Mouse (Mus musculus) MEL (cell line): ENCODE data around the gene Trpm8. TPM values are rescaled to one million over a fixed set of nuclear protein-coding genes. Genes with fewer than 3 reads are reported as not detected.

Source experiments
- DNase-seq: peaks from one replicate; pipeline ENCODE4 v3.0.0; 2011; ENCODE audit warnings: low read depth, low spot score
- H3K27ac ChIP-seq: 2 replicates; pipeline ENCODE4 v1.5.1; 2012; ENCODE audit warnings: low read depth, mild to moderate bottlenecking, control low read depth, low read length, moderate library complexity; ENCODE audit not compliant: control insufficient read depth
- H3K27me3 ChIP-seq, 2 experiments: fragments of 150-350 bp in 1 of 2; sonication (generic) in 1 of 2; 2 replicates each; pipeline ENCODE4 v1.6.1; 2012; ENCODE audit warnings: low read length in 2 of 2, mild to moderate bottlenecking in 2 of 2, improper control_type of control experiment in 1 of 2, moderate library complexity in 1 of 2; ENCODE audit not compliant: insufficient read depth in 2 of 2, control insufficient read depth in 1 of 2
- H3K36me3 ChIP-seq, 2 experiments: 2 replicates each; pipeline ENCODE4 v1.6.1; 2012 to 2014; ENCODE audit warnings: low read length in 2 of 2, improper control_type of control experiment in 1 of 2, inconsistent platforms in 1 of 2, mild to moderate bottlenecking in 1 of 2; ENCODE audit not compliant: insufficient read depth in 2 of 2, control insufficient read depth in 1 of 2
- H3K4me1 ChIP-seq, 2 experiments: fragments of 150-350 bp in 1 of 2; sonication (generic) in 1 of 2; 2 replicates each; pipeline ENCODE4 v1.6.1; 2012; ENCODE audit warnings: low read length in 2 of 2, improper control_type of control experiment in 1 of 2, mild to moderate bottlenecking in 1 of 2; ENCODE audit not compliant: insufficient read depth in 2 of 2, control insufficient read depth in 1 of 2
- H3K4me3 ChIP-seq, 2 experiments: fragments of 150-350 bp in 1 of 2; sonication (generic) in 1 of 2; 2 replicates each; pipeline ENCODE4 v1.5.1; 2012; ENCODE audit warnings: low read depth in 2 of 2, low read length in 2 of 2, mild to moderate bottlenecking in 2 of 2, moderate library complexity in 2 of 2, control low read depth in 1 of 2, improper control_type of control experiment in 1 of 2; ENCODE audit not compliant: control insufficient read depth in 1 of 2, insufficient read depth in 1 of 2
- H3K79me2 ChIP-seq: 2 replicates; pipeline ENCODE4 v1.6.1; 2012; ENCODE audit warnings: mild to moderate bottlenecking, low read length, moderate library complexity; ENCODE audit not compliant: control insufficient read depth, poor library complexity, insufficient read depth
- H3K9ac ChIP-seq: 2 replicates; pipeline ENCODE4 v1.6.1; 2012; ENCODE audit warnings: low read depth, mild to moderate bottlenecking, control low read depth, low read length, moderate library complexity; ENCODE audit not compliant: control insufficient read depth, poor library complexity, severe bottlenecking
- H3K9me3 ChIP-seq: fragments of 150-350 bp; sonication (generic); replicated peaks from 2 replicates; pipeline ENCODE4 v1.6.1; 2012; ENCODE audit warnings: mild to moderate bottlenecking, low read length, improper control_type of control experiment, moderate library complexity; ENCODE audit not compliant: insufficient read depth
- BHLHE40 ChIP-seq: IDR thresholded peaks from 2 replicates; pipeline ENCODE4 v1.6.1; 2012; ENCODE audit warnings: low read depth, mild to moderate bottlenecking, inconsistent platforms, low read length, improper control_type of control experiment, borderline replicate concordance
- CHD2 ChIP-seq: IDR thresholded peaks from 2 replicates; pipeline ENCODE4 v1.6.1; 2011; ENCODE audit warnings: low read length, improper control_type of control experiment
- CTCF ChIP-seq, 3 experiments: IDR thresholded peaks in 2 of 3; conservative IDR thresholded peaks in 1 of 3; 2 replicates each; pipeline ENCODE4 v1.5.1; 2011 to 2012; ENCODE audit warnings: low read length in 3 of 3, low read depth in 2 of 3, mild to moderate bottlenecking in 2 of 3, improper control_type of control experiment in 1 of 3, inconsistent platforms in 1 of 3, mixed read lengths in 1 of 3, moderate library complexity in 1 of 3; ENCODE audit not compliant: control insufficient read depth in 1 of 3, insufficient read depth in 1 of 3, poor library complexity in 1 of 3, severe bottlenecking in 1 of 3
- E2F4 ChIP-seq: IDR thresholded peaks from 2 replicates; pipeline ENCODE4 v1.6.1; 2011; ENCODE audit warnings: low read depth, low read length, improper control_type of control experiment, borderline replicate concordance
- ELF1 ChIP-seq: IDR thresholded peaks from 2 replicates; pipeline ENCODE4 v1.6.1; 2014; ENCODE audit warnings: low read depth, mild to moderate bottlenecking, inconsistent platforms, low read length, improper control_type of control experiment, moderate library complexity
- EP300 ChIP-seq, 2 experiments: IDR thresholded peaks; 2 replicates each; pipeline ENCODE4 v1.6.1; 2011; ENCODE audit warnings: improper control_type of control experiment in 2 of 2, low read length in 2 of 2, low read depth in 1 of 2, mild to moderate bottlenecking in 1 of 2
- ETS1 ChIP-seq: IDR thresholded peaks from 2 replicates; pipeline ENCODE4 v1.6.1; 2012; ENCODE audit warnings: low read depth, mild to moderate bottlenecking, inconsistent platforms, low read length, improper control_type of control experiment, moderate library complexity
- GABPA ChIP-seq: IDR thresholded peaks from 2 replicates; pipeline ENCODE4 v1.6.1; 2012; ENCODE audit warnings: low read depth, mild to moderate bottlenecking, inconsistent platforms, low read length, improper control_type of control experiment, moderate library complexity
- GATA1 ChIP-seq: IDR thresholded peaks from 2 replicates; pipeline ENCODE4 v1.6.1; 2011; ENCODE audit warnings: low read depth, low read length, improper control_type of control experiment
- HCFC1 ChIP-seq: IDR thresholded peaks from 2 replicates; pipeline ENCODE4 v1.6.1; 2012; ENCODE audit warnings: low read depth, mild to moderate bottlenecking, inconsistent platforms, low read length, improper control_type of control experiment, moderate library complexity
- JUND ChIP-seq: IDR thresholded peaks from 2 replicates; pipeline ENCODE4 v1.6.1; 2011; ENCODE audit warnings: low read depth, mild to moderate bottlenecking, improper control_type of control experiment, low read length
- KAT2A ChIP-seq: conservative IDR thresholded peaks from 2 replicates; pipeline ENCODE4 v1.6.1; 2012; ENCODE audit warnings: low read depth, low read length, improper control_type of control experiment, inconsistent platforms
- MAFK ChIP-seq: IDR thresholded peaks from 2 replicates; pipeline ENCODE4 v1.6.1; 2011; ENCODE audit warnings: low read depth, mild to moderate bottlenecking, low read length, improper control_type of control experiment, borderline replicate concordance
- MAX ChIP-seq: IDR thresholded peaks from 2 replicates; pipeline ENCODE4 v1.6.1; 2011; ENCODE audit warnings: low read length, improper control_type of control experiment
- MAZ ChIP-seq: IDR thresholded peaks from 2 replicates; pipeline ENCODE4 v1.6.1; 2012; ENCODE audit warnings: low read depth, mild to moderate bottlenecking, inconsistent platforms, low read length, improper control_type of control experiment
- MEF2A ChIP-seq: IDR thresholded peaks from 2 replicates; pipeline ENCODE4 v1.6.1; 2014; ENCODE audit warnings: low read depth, mild to moderate bottlenecking, inconsistent platforms, low read length, improper control_type of control experiment; ENCODE audit not compliant: poor library complexity, insufficient replicate concordance, severe bottlenecking; ENCODE audit errors: extremely low read depth
- MXI1 ChIP-seq: IDR thresholded peaks from 2 replicates; pipeline ENCODE4 v1.6.1; 2011; ENCODE audit warnings: mild to moderate bottlenecking, low read depth, low read length, improper control_type of control experiment
- MYB ChIP-seq: IDR thresholded peaks from 2 replicates; pipeline ENCODE4 v1.6.1; 2011; ENCODE audit warnings: mild to moderate bottlenecking, low read depth, low read length, improper control_type of control experiment
- MYC ChIP-seq: IDR thresholded peaks from 2 replicates; pipeline ENCODE4 v1.6.1; 2011; ENCODE audit warnings: low read depth, mild to moderate bottlenecking, low read length, improper control_type of control experiment, moderate library complexity
- NELFE ChIP-seq: IDR thresholded peaks from 2 replicates; pipeline ENCODE4 v1.6.1; 2011; ENCODE audit warnings: low read depth, low read length, improper control_type of control experiment
- NRF1 ChIP-seq: IDR thresholded peaks from 2 replicates; pipeline ENCODE4 v1.6.1; 2014; ENCODE audit warnings: low read depth, mild to moderate bottlenecking, inconsistent platforms, low read length, improper control_type of control experiment, moderate library complexity; ENCODE audit not compliant: poor library complexity, insufficient read depth, severe bottlenecking
- POLR2A ChIP-seq, 2 experiments: IDR thresholded peaks; 2 replicates each; pipeline ENCODE4 v1.6.1; 2011 to 2012; ENCODE audit warnings: low read length in 2 of 2, mild to moderate bottlenecking in 2 of 2, control low read depth in 1 of 2, improper control_type of control experiment in 1 of 2, low read depth in 1 of 2, moderate library complexity in 1 of 2; ENCODE audit not compliant: control insufficient read depth in 1 of 2, insufficient read depth in 1 of 2, poor library complexity in 1 of 2
- POLR2AphosphoS2 ChIP-seq: IDR thresholded peaks from 2 replicates; pipeline ENCODE4 v1.6.1; 2011; ENCODE audit warnings: low read length, improper control_type of control experiment
- POLR2AphosphoS5 ChIP-seq: IDR thresholded peaks from 2 replicates; pipeline ENCODE4 v1.6.1; 2012; ENCODE audit warnings: low read depth, borderline replicate concordance, mild to moderate bottlenecking, inconsistent platforms, low read length, moderate library complexity, mixed read lengths
- RAD21 ChIP-seq: IDR thresholded peaks from 2 replicates; pipeline ENCODE4 v1.6.1; 2011; ENCODE audit warnings: mild to moderate bottlenecking, low read depth, low read length, improper control_type of control experiment
- RCOR1 ChIP-seq: IDR thresholded peaks from 2 replicates; pipeline ENCODE4 v1.6.1; 2012; ENCODE audit warnings: low read depth, mild to moderate bottlenecking, inconsistent platforms, low read length, improper control_type of control experiment
- SIN3A ChIP-seq: IDR thresholded peaks from 2 replicates; pipeline ENCODE4 v1.6.1; 2012; ENCODE audit warnings: low read length, improper control_type of control experiment, inconsistent platforms
- SMC3 ChIP-seq: IDR thresholded peaks from 2 replicates; pipeline ENCODE4 v1.6.1; 2011; ENCODE audit warnings: low read depth, low read length, improper control_type of control experiment
- TAL1 ChIP-seq: IDR thresholded peaks from 2 replicates; pipeline ENCODE4 v1.6.1; 2012; ENCODE audit warnings: mild to moderate bottlenecking, inconsistent platforms, low read length, moderate library complexity, mixed read lengths
- TBP ChIP-seq: IDR thresholded peaks from 2 replicates; pipeline ENCODE4 v1.8.0; 2011; ENCODE audit warnings: low read depth, low read length, improper control_type of control experiment
- TCF12 ChIP-seq: IDR thresholded peaks from 2 replicates; pipeline ENCODE4 v1.6.1; 2014; ENCODE audit warnings: low read depth, mild to moderate bottlenecking, inconsistent platforms, low read length, improper control_type of control experiment, moderate library complexity
- UBTF ChIP-seq: IDR thresholded peaks from 2 replicates; pipeline ENCODE4 v1.6.1; 2012; ENCODE audit warnings: low read depth, mild to moderate bottlenecking, inconsistent platforms, low read length, improper control_type of control experiment, moderate library complexity, borderline replicate concordance; ENCODE audit not compliant: insufficient read depth
- USF1 ChIP-seq: IDR thresholded peaks from 2 replicates; pipeline ENCODE4 v1.6.1; 2014; ENCODE audit warnings: low read depth, mild to moderate bottlenecking, inconsistent platforms, low read length, improper control_type of control experiment, moderate library complexity
- ZC3H11A ChIP-seq: IDR thresholded peaks from 2 replicates; pipeline ENCODE4 v1.6.1; 2012; ENCODE audit warnings: low read depth, mild to moderate bottlenecking, inconsistent platforms, low read length, improper control_type of control experiment
- ZKSCAN1 ChIP-seq: IDR thresholded peaks from 2 replicates; pipeline ENCODE4 v1.6.1; 2012; ENCODE audit warnings: low read depth, mild to moderate bottlenecking, inconsistent platforms, low read length, improper control_type of control experiment, moderate library complexity
- ZNF384 ChIP-seq: IDR thresholded peaks from 2 replicates; pipeline ENCODE4 v1.6.1; 2012; ENCODE audit warnings: low read depth, mild to moderate bottlenecking, inconsistent platforms, low read length, improper control_type of control experiment
- polyA plus RNA-seq, 2 experiments: library from polyadenylated mRNA; stranded (reverse) in 1 of 2; unstranded in 1 of 2; fragments of >175 nt in 1 of 2; fragments of >200 nt in 1 of 2; gene quantifications; 2 replicates each; pipeline versions ENCODE4 v1.2.1 to v1.2.4; 2012; ENCODE audit warnings: low replicate concordance in 2 of 2, low read depth in 1 of 2; ENCODE audit not compliant: insufficient read length in 2 of 2, insufficient read depth in 1 of 2, missing spikeins in 1 of 2
- total RNA-seq: library from RNA; depleted of rRNA; stranded (reverse); fragments of 300-350 nt; gene quantifications from 2 replicates; pipeline ENCODE4 v1.2.3, GENCODE M21; 2012; rRNA removed

Gene Trpm8
- total RNA-seq (not detected in 2 replicates), polyA plus RNA-seq (not detected)

- Histone ChIP-seq H3K4me3 (peak within 1 kb of the TSS; percentile 67 to 83), H3K9me3 (no peaks in the 10 kb centered on the region), H3K36me3 (peaks cover 15 to 16% of the 10 kb centered on the region in 2 experiments), H3K4me1 (peaks cover 3 to 9% of the 10 kb centered on the region in 2 experiments; a peak in 3 of 4 replicates), H3K27me3 (no peaks in the 10 kb centered on the region), H3K9ac (peak within 1 kb of the TSS; percentile 73), H3K27ac (peak within 1 kb of the TSS; percentile 81), H3K79me2 (peaks cover 36% of the 10 kb centered on the region)
- DNase-seq: peak; percentile 100
- TF ChIP-seq MEF2A (no peak), RAD21 (peak; percentile 86), SIN3A (peak; percentile 89), MXI1 (peak; percentile 90; the same call in 1 of the 2 replicates), CHD2 (no peak), E2F4 (peak; percentile 92), CTCF (IDR thresholded peaks at IDR 0.05 in 2 of 3, conservative IDR thresholded peaks at IDR 0.05 in 1 of 3; ENCODE audit: control insufficient read depth in 1 of 3, insufficient read depth in 1 of 3, low read depth in 2 of 3, low read length in 3 of 3, poor library complexity in 1 of 3, severe bottlenecking in 1 of 3) (peak; percentile 96 to 99 (median 98)), JUND (no peak), ETS1 (peak; percentile 42; the same call in 1 of the 2 replicates), TBP (no peak), MYC (peak; percentile 78), NRF1 (peak; percentile 91), MAZ (peak; percentile 96), POLR2A (IDR thresholded peaks at IDR 0.05; ENCODE audit: control insufficient read depth in 1 of 2, insufficient read depth in 1 of 2, low read depth in 1 of 2, low read length in 2 of 2, poor library complexity in 1 of 2) (peak; percentile 98 to 99), EP300 (IDR thresholded peaks at IDR 0.05; ENCODE audit: low read depth in 1 of 2, low read length in 2 of 2) (peak; percentile 48 to 55), UBTF (no peak), SMC3 (peak; percentile 65), RCOR1 (0 out of 2 replicates have a peak, but pooled peaks have one; percentile 3), POLR2AphosphoS2 (peak; percentile 90), GABPA (no peak), NELFE (peak; percentile 99), KAT2A (no peak), TAL1 (no peak), MAX (peak; percentile 76), BHLHE40 (no peak), USF1 (no peak), ZC3H11A (peak; percentile 50), GATA1 (no peak), HCFC1 (peak; percentile 89), MAFK (no peak), ELF1 (peak; percentile 94), ZKSCAN1 (no peak), ZNF384 (no peak), MYB (peak; percentile 74; the same call in 1 of the 2 replicates), POLR2AphosphoS5 (peak; percentile 96), TCF12 (peak; percentile 63; the same call in 1 of the 2 replicates)
Measured at GRCm38 (mm10) chr1:88277098-88277817, at the start of gene Trpm8, which contains the start of gene Hjurp. Gene Trpm8 (plus strand): TSS chr1:88277661. Gene Hjurp (minus strand): TSS chr1:88277633.
